Comparison of ENCODE assay signal across 22 mouse cellular contexts in genomic region chr14:34225986-34226385, GRCm38 (mm10). TPM values are rescaled to one million over a fixed set of nuclear protein-coding genes. Genes with fewer than 3 reads are reported as not detected.
"Had no signal": no experiment of that assay in that cellular context is flagged by ENCODE, and none has a peak within 500 bp of the region (broad histone marks: within the 10 kb centered on the region; RNA-seq: fewer than 3 reads in every experiment).

No protein-coding gene starts in this region.

- H3K9ac ChIP-seq: liver, embryonic 15.5 days; liver, postnatal 0 days; lung, embryonic 15.5 days; midbrain, embryonic 13.5 days; midbrain, embryonic 15.5 days; neural tube, embryonic 12.5 days had no signal

- H3K4me1 ChIP-seq: liver, embryonic 15.5 days; lung, embryonic 15.5 days; megakaryocyte, embryonic 14.5 days; midbrain, embryonic 13.5 days; midbrain, embryonic 15.5 days; neural tube, embryonic 12.5 days had no signal

- H3K4me3 ChIP-seq: liver, embryonic 15.5 days; lung, embryonic 15.5 days; megakaryocyte, embryonic 14.5 days; midbrain, embryonic 13.5 days; midbrain, embryonic 15.5 days; neural tube, embryonic 12.5 days had no signal

- H3K4me2 ChIP-seq: liver, embryonic 15.5 days; lung, embryonic 15.5 days; midbrain, embryonic 13.5 days; midbrain, embryonic 15.5 days; neural tube, embryonic 12.5 days had no signal

- H3K9me3 ChIP-seq: liver, embryonic 15.5 days; lung, embryonic 15.5 days; megakaryocyte, embryonic 14.5 days; midbrain, embryonic 13.5 days; midbrain, embryonic 15.5 days; neural tube, embryonic 12.5 days had no signal

- H3K27ac ChIP-seq: liver, embryonic 15.5 days; lung, embryonic 15.5 days; macrophage; midbrain, embryonic 13.5 days; midbrain, embryonic 15.5 days; neural tube, embryonic 12.5 days had no signal

- H3K36me3 ChIP-seq: liver, embryonic 15.5 days; lung, embryonic 15.5 days; midbrain, embryonic 13.5 days; midbrain, embryonic 15.5 days; neural tube, embryonic 12.5 days had no signal

- ATAC-seq: liver, postnatal 0 days; lung, postnatal 0 days; midbrain, embryonic 13.5 days; midbrain, embryonic 15.5 days had no signal

- DNase-seq: liver, postnatal 0 days; lung, adult 2 months; lung, postnatal 14 days; lung, postnatal 36 days; retina, postnatal 1 day; right cerebral cortex, adult 18-20 months; right cerebral cortex, postnatal 25 days; right cerebral cortex, postnatal 4 days; spleen, adult 18-20 months; thymus, adult 18-20 months; thymus, postnatal 14 days; thymus, postnatal 36 days had no signal

- H3K27me3 ChIP-seq: midbrain, embryonic 15.5 days had no signal

RNA-seq across cellular contexts. Expression of gene Syt15, which starts 6.6 kb away (rescaled TPM):
- total RNA-seq: megakaryocyte progenitor cell, adult 5-6 weeks; monocyte, adult 5-6 weeks had no signal
- polyA plus RNA-seq: macrophage had no signal

RNA-seq across cellular contexts. Expression of gene Gprin2, which starts 24.5 kb away (rescaled TPM):
- total RNA-seq: megakaryocyte progenitor cell, adult 5-6 weeks; monocyte, adult 5-6 weeks had no signal
- polyA plus RNA-seq: macrophage had no signal
